Mouse (Mus musculus): ENCODE results near the gene Ddx55.

Gene Ddx55

GRCm38 (mm10) chr5:124552558-124553307, at the start of gene Ddx55:
Gene Ddx55, plus strand, starts transcription at chr5:124552864.
- peak; percentile 98 for DNase-seq (ENCODE audit: low read depth)

- DNase-seq (ENCODE audit: low read depth): no peak
These were observed 48.9 kb upstream of the Ddx55 start for GRCm38 (mm10) chr5:124503742-124504141.

- no peak for DNase-seq (ENCODE audit: low read depth)
These were observed 47.4 kb upstream of the Ddx55 start for GRCm38 (mm10) chr5:124505235-124505634.

DNA sequence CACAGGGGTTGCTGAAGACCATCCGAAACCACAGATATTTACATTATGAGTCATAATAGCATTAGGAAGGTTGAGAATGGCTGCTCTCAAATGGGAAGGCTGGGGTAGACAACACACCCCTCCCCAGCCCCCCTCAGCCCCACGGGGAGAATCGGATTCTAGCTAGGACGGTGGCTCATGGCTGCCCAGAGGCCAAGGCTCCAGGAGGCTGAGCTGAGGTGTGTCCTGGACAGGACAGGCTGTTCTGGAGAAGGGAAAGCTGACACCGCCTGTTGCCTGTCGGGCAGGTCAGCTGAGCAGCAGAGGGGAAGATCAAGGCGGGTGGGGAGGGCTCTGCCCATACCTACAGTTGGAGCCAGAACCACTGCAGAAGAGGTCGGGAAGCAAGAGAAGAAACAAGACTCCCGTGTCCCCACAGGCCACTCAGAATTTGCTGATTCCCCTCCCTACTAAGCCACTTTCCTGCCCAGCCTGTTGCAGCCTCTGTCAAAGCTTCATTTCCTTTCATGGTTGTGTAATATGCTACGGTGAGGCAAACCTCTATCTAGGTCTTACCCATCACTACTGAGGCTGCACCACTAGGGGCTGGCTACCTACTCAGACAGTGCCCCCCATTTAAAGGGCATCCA, 45.8 kb upstream of the Ddx55 start:
- DNase-seq (ENCODE audit: low read depth): no peak

- no peak for DNase-seq (ENCODE audit: low read depth)
These were observed 43.5 kb upstream of the Ddx55 start for GRCm38 (mm10) chr5:124509200-124509599.

DNA sequence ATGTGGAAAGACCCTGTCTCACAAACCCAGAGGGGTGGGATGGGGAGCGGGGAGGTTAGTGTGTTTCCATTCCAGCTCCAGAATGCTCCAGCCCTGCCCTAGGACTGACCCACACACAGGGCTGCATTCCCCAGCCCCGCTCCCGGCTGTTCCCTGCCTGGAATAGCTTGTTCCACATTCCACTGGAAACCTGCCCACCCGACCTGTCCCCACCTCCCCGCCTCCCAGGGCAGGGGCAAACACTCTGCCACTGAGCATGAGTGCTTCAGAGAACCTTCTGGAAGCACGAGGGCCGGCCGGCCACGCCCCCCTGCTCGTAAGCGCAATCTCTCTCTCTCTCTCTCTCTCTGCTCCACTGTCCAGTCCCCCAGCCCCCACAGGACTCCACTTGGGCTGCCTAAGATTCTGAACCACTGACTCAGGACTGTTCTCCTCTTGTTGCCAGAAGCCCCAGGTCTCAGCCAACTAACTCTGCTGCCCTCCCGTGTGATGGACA, 42.9 kb upstream of the Ddx55 start:
- DNase-seq (ENCODE audit: low read depth): no peak

DNA sequence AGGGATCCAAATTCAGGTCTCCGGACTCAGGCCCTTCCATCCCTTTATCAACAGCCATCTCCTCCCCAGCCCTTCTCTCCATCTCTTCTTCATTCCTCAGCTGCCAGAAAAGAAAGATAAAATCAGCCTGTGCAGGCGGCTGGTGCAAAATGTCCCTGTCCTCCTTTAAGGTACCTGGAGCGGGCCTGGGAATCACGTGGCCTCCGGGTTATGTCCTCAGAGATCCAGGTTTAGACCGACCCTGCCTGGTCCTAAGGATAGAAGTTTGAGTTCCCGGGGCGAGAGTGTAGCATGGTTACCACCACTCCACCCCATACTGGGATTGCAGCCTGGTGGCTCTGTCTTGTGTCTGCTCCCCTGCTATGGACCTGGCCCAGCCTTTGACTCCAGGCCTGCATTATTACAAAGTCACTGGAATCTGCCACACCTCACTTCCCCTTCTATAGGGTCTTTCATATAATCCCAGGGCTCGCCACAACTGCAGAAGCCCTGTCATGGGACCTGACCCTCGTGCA, 42.1 kb upstream of the Ddx55 start:
- no peak for DNase-seq (ENCODE audit: low read depth)

DNA sequence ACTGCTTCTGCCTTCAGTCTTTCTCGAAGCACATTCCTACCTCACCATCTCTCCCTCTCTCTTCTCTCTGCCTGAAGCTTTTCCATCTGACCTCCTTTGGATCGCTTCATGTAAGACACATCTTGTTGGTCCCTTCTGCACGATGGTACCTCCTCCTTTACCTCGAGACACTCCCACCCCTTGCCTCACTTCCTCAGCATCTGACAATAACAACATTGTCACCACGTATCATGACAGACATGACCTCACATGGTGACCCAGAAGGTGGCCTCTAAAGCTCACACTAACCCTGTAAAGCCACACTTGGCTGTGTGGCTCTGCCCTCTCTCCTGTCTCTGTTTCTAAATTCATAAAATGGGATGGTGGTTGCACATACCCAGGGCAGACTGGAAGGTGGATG, 36.9 kb upstream of the Ddx55 start:
- DNase-seq (ENCODE audit: low read depth): no peak

GRCm38 (mm10) chr5:124518648-124519047, 34.0 kb upstream of the Ddx55 start:
- DNase-seq (ENCODE audit: low read depth): no peak

GRCm38 (mm10) chr5:124521588-124521987, 31.1 kb upstream of the Ddx55 start:
- DNase-seq (ENCODE audit: low read depth): no peak

DNA sequence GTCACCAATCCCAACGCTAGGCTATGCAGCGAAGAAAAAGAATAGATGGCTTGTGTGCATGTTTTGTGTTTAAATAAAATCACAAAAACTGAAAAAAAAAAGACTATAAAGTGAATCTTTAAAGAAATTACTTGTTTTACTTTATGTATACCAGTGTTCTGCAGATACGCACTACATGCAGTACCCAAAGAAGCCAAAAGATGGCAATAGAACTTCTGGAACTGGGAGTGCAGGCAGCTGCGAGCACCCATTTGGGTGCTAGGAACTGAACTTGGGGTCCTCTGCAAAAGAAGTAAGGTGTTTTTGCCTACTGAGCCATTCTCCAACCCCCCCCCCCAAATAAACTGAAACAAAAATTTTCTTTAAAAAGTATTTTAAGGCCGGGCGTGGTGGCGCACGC, 29.6 kb upstream of the Ddx55 start:
- DNase-seq (ENCODE audit: low read depth): peak; percentile 62

DNA sequence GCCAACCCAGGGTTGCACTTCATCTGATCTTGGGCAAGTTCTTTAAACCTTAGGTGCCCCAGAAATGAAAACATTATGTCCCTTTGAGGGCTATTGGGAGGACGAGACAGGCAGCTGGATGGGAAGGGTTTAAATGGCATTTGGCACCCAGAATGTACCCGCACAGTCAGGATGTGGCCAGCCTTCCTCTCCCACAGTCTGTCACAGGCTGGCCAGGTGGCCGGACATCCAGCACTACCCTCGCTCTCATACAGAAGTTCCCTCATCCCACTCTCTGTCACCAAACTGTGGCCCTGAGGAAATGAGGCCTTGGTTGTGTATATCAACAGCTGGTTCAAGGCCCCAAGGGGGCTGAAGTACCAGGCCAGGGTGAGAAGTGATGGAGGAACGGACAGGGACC, 27.7 kb upstream of the Ddx55 start:
- DNase-seq (ENCODE audit: low read depth): no peak

DNA sequence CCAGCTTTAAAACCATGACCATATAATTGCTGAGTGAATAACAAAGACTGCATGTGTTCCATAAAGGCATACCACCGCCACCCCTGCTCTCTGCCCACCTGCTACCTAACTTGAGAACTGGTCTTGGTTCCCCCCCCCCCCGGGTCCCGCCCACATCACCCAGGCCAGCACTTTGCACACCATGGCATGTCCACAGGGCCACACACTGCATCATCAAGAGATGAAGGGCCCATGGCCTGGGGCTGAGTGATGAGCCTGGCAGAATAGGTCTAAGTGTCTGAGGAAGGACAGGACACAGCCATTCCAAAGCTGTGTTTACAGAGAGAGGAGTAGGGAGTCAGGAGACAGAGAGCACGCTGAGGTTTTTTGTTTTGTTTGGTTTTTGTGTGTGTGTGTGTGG, 24.3 kb upstream of the Ddx55 start:
- DNase-seq (ENCODE audit: low read depth): no peak

DNA sequence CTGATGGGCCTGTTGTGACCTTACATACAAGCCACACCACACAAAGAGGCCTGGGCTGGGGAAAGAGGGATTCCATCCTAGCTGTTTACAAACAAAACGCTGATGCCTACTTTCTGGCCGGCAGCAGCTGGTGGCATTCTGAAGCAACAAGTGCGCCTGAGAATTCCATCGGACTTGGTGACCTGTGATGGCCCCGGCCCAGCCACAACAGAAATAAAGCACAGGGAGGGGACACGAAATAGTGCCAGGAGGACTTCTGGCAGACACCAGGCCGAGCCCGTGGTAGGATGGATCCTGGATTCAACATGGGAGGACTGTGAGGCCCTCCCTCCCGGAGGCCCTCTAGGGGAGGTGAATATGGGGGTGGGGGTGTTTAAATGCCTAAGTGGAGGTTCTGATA, 23.9 kb upstream of the Ddx55 start:
- DNase-seq (ENCODE audit: low read depth): no peak

- DNase-seq (ENCODE audit: low read depth): no peak
These were observed 23.4 kb upstream of the Ddx55 start for GRCm38 (mm10) chr5:124529191-124529651.

DNA sequence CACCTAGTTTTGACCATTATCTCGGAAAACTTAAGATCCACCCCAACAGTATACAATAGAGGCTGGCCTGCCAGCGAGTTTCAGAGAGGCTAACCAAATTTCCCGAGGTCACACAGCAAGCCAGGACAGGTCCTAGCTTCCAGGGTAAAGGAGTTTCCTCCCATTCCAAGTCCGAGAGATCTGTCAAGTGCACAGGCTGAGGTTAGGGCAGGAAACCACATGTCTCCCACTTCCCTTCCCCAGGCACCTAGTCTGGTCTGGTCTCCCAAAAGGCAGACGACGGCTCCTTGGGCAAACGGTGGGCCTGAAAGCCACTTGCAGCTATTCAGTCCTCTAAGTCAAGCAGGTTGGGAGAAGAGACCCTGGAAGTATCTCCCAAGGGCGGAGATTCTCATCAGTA, 23.0 kb upstream of the Ddx55 start:
- DNase-seq (ENCODE audit: low read depth): no peak

GRCm38 (mm10) chr5:124530655-124531582, 21.7 kb upstream of the Ddx55 start, which contains the start of gene Rilpl1:
Gene Rilpl1, minus strand, starts transcription at chr5:124531391.
- peak; percentile 82 for DNase-seq (ENCODE audit: low read depth)

DNA sequence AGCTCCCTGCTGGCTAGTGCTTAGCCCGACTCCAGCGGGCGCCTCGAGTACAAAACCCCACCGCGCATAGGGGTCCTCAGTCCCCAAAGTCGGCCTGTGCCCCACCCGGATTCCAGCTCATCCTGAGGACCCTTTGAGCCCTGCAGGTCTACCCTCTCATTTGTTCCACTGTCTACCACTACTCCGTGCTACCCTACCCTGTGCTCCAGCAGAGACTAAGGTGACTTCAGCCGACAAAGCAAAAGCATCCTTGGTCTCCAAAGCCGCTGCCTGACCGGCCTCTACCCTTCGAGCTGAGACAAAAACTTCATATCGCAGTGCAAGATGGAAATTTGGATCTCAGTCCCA, 21.1 kb upstream of the Ddx55 start:
- DNase-seq (ENCODE audit: low read depth): no peak

DNA sequence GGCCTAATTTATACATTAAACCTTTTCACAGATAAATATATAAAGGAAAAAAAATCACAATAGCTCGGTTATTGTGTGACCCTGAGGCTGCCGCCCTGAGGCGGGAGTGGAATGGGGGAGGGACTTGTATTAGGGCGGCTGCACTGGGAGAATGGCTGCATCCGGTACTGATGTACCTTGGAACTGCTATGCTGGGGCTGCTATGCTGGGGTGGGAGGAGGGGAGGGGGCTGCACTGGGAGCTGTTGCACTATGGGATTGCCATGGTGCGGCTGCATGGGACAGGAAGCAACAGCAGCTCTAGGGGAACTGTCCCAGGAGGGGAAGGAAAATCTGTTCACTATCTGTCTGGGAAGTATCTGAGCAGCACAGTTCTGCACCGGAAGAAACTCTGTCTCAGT, 20.2 kb upstream of the Ddx55 start:
- DNase-seq (ENCODE audit: low read depth): no peak

- DNase-seq (ENCODE audit: low read depth): no peak
These were observed 17.6 kb upstream of the Ddx55 start for GRCm38 (mm10) chr5:124535016-124535415.

DNA sequence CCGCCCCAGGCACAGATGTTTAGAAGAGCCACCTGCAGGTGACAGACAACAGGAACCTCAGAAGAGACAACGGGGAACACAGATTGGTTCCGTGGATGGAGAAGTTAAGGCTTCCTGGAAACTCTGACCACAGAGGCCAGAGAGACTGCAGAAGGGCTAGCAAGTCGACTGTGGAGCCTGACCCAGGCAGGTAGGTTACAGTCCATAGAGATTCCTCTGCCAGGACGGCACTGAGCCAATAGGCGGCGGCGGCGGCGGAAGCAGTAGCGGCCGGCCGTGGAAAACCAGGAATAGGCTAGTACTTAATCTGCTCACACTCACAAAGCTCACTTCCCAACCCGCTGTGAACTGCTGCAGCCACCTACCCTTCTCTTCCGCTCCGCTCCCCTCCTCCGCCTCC, 15.9 kb upstream of the Ddx55 start:
- DNase-seq (ENCODE audit: low read depth): peak; percentile 45

Measured in induced T-regulatory cell, adult 2 months (primary cell).